27 mouse cellular contexts compared by ENCODE assay signal in the genomic region with DNA sequence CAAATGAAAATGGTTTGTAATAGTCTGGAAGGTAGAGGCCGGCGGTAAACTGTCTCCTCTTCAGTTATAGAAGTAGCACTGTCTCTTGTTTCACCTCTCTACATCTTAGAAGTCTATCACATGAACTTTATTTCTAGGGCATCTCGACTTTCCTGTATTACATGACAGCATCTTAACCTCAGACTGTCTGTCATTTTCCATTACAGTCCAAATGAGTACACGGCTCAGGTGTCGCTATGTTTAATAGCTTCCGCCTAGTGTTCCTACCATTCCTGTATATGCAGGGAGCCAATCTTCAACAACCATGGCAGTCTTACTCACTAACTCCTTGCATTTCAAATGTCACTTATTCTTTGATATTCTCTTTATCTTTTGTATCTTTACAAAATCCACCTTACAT.
"Had no signal": no experiment of that assay in that cellular context is flagged by ENCODE, and none has a peak within 500 bp of the region (broad histone marks: within the 10 kb centered on the region; RNA-seq: fewer than 3 reads in every experiment).

No protein-coding gene starts in this region.

- DNase-seq: left cerebral cortex, postnatal 4 days; liver; liver, embryonic 13.5 days; liver, postnatal 0 days; lung, adult 18-20 months; lung, adult 2 months; lung, embryonic 14.5 days; lung, postnatal 10 days; lung, postnatal 14 days; lung, postnatal 36 days; lung, postnatal 4 days; midbrain, embryonic 14.5 days had no signal

- H3K4me3 ChIP-seq: limb, embryonic 10.5 days; limb, embryonic 12.5 days; limb, embryonic 13.5 days; limb, embryonic 15.5 days; liver, embryonic 12.5 days; liver, embryonic 13.5 days; liver, embryonic 15.5 days; lung, embryonic 15.5 days; megakaryocyte, embryonic 14.5 days; midbrain, embryonic 10.5 days; midbrain, embryonic 12.5 days; midbrain, embryonic 13.5 days; midbrain, embryonic 15.5 days; myocyte had no signal

- H3K27ac ChIP-seq: limb, embryonic 10.5 days; limb, embryonic 12.5 days; limb, embryonic 13.5 days; limb, embryonic 15.5 days; liver, embryonic 12.5 days; liver, embryonic 13.5 days; liver, embryonic 14.5 days; liver, embryonic 15.5 days; lung, embryonic 15.5 days; macrophage; midbrain, embryonic 10.5 days; midbrain, embryonic 12.5 days; midbrain, embryonic 13.5 days; midbrain, embryonic 15.5 days had no signal
